Mouse (Mus musculus) left cerebral cortex, postnatal 10 days (tissue): ENCODE data around the gene Gpr137b. TPM values are rescaled to one million over a fixed set of nuclear protein-coding genes. Genes with fewer than 3 reads are reported as not detected.
"Not testable (repeated sequence)": the region's sequence is repeated elsewhere in the genome, so short reads cannot be mapped to it uniquely, and the experiment has no call there.

Experiments
- DNase-seq, 2 experiments: peaks; one replicate each; pipeline ENCODE4 v3.0.0; 2021 to 2022; ENCODE audit warnings: low spot score in 2 of 2, mixed read lengths in 1 of 2; ENCODE audit errors: extremely low spot score in 1 of 2
- intact Hi-C: fragments of 180-260 bp; cut with DNase I; formaldehyde crosslinking; loops from one replicate; pipeline ENCODE4 v1.15.1; 2025
- total RNA-seq, 2 experiments: library from RNA; stranded (reverse); gene quantifications; 2 replicates each; pipeline ENCODE4 v1.2.3; 2021

Gene Gpr137b
- total RNA-seq, 2 experiments from 2014 or later = 16.7 to 20.6 TPM

- intact Hi-C loops = loop anchor here (10.0 kb wide), 1 partner anchor 742 kb away; no protein-coding TSS in a partner anchor
- no peak for DNase-seq
Measured at GRCm38 (mm10) chr13:13377180-13377579, 16.6 kb downstream of the Gpr137b start.

- DNase-seq = not testable (repeated sequence)
- intact Hi-C loops = loop anchor here (10.0 kb wide), 1 partner anchor 739 kb away; no protein-coding TSS in a partner anchor
Measured at GRCm38 (mm10) chr13:13373965-13374364, 19.8 kb downstream of the Gpr137b start.

- intact Hi-C loops = loop anchor here (10.0 kb wide), 1 partner anchor 737 kb away; no protein-coding TSS in a partner anchor
- not testable (repeated sequence) for DNase-seq
Measured at GRCm38 (mm10) chr13:13371436-13371835, 22.4 kb downstream of the Gpr137b start.

- DNase-seq, intact Hi-C loops: not testable (repeated sequence)
Measured at GRCm38 (mm10) chr13:13366371-13366770, 27.4 kb downstream of the Gpr137b start.

- intact Hi-C loops, DNase-seq: not testable (repeated sequence)
Measured at GRCm38 (mm10) chr13:13363536-13363935, 30.3 kb downstream of the Gpr137b start.

GRCm38 (mm10) chr13:13362261-13362660 lies 31.6 kb downstream of the Gpr137b start:
- intact Hi-C loops = not testable (repeated sequence)

GRCm38 (mm10) chr13:13360045-13360444 lies 33.8 kb downstream of the Gpr137b start:
- DNase-seq, intact Hi-C loops: not testable (repeated sequence)

More at GRCm38 (mm10) chr13:13362261-13362660, 31.6 kb downstream of the Gpr137b start:
- peak in 1 of 2 experiments; percentile 29 for DNase-seq

GRCm38 (mm10) chr13:13358602-13359001 lies 35.2 kb downstream of the Gpr137b start:
- DNase-seq, intact Hi-C loops: not testable (repeated sequence)

- intact Hi-C loops, DNase-seq: not testable (repeated sequence)
Measured at GRCm38 (mm10) chr13:13358097-13358496, 35.7 kb downstream of the Gpr137b start.

GRCm38 (mm10) chr13:13352113-13352512 lies 41.7 kb downstream of the Gpr137b start:
- DNase-seq, intact Hi-C loops: not testable (repeated sequence)

- DNase-seq, intact Hi-C loops: not testable (repeated sequence)
Measured at GRCm38 (mm10) chr13:13350681-13351080, 43.1 kb downstream of the Gpr137b start.

- DNase-seq = peak in 1 of 2 experiments; percentile 81
- intact Hi-C loops = no loop called here
Measured at GRCm38 (mm10) chr13:13349288-13349687, 44.5 kb downstream of the Gpr137b start.

- intact Hi-C loops, DNase-seq: not testable (repeated sequence)
Measured at GRCm38 (mm10) chr13:13347634-13348412, 46.0 kb downstream of the Gpr137b start.

GRCm38 (mm10) chr13:13337361-13337760 lies 56.5 kb downstream of the Gpr137b start:
- DNase-seq = not testable (repeated sequence)

GRCm38 (mm10) chr13:13328876-13329275 lies 64.9 kb downstream of the Gpr137b start:
- DNase-seq = peak; percentile 13 to 43
- intact Hi-C loops = no loop called here

More at GRCm38 (mm10) chr13:13337361-13337760, 56.5 kb downstream of the Gpr137b start:
- intact Hi-C loops = not testable (repeated sequence)

Other genes with a start within 250 kb of the Gpr137b start
- not detected for gene Prl2c5, start 211.3 kb downstream of the Gpr137b start, total RNA-seq
- 10 to 100 TPM; 26.0 to 27.1 TPM for gene Nid1, start 43.5 kb upstream of the Gpr137b start, total RNA-seq
- 10 to 100 TPM; 29.5 to 30.5 TPM for gene Lyst, start 196.4 kb upstream of the Gpr137b start, total RNA-seq